Mouse (Mus musculus): ENCODE data around the gene Zfp871.

The Zfp871 gene

DNA sequence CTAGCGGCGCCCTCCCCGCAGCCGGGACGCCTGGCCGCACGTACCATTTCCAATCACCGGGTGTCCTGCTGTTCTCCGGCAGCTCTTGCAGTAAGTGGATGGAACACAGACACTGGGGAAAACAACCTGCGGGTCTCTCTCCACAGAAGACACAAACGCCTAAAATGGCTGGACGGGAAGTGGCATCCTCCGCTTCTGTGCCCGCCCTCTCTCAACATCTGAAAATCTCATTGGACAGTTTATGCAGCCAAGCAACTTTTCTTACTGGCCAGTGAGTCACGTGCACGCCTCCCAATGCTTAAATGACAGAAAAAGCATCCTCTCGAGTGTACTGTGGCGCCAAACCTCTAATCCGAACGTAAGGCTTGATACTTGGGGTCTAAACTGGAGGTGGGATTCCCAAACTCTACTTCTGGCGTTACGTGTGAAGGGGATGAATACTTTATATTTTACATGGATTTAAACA, at the start of gene Zfp871:
TSS of gene Zfp871 (minus strand) at position 194 of the 466 bp plus-strand sequence.
- DNase-seq (ENCODE audit: low read depth), result peak; percentile 92

DNA sequence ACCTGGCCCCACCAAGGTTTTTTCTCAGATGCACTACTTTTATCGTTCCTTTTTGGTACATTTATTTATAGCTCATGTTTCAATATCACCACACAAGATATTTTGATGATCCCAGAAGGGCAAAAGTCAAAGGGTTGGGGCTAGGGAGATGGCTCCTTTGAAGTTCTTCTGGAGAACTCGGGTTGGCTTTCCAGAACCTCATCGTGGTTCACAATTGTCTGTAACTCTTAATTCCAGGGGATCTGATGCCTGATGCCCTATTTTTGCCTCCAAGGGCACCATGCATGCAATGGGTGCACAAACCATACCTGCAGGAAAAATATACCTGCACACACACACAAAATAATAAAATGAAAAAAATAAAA, 42.3 kb upstream of the Zfp871 start:
- DNase-seq (ENCODE audit: low read depth), result no peak

DNA sequence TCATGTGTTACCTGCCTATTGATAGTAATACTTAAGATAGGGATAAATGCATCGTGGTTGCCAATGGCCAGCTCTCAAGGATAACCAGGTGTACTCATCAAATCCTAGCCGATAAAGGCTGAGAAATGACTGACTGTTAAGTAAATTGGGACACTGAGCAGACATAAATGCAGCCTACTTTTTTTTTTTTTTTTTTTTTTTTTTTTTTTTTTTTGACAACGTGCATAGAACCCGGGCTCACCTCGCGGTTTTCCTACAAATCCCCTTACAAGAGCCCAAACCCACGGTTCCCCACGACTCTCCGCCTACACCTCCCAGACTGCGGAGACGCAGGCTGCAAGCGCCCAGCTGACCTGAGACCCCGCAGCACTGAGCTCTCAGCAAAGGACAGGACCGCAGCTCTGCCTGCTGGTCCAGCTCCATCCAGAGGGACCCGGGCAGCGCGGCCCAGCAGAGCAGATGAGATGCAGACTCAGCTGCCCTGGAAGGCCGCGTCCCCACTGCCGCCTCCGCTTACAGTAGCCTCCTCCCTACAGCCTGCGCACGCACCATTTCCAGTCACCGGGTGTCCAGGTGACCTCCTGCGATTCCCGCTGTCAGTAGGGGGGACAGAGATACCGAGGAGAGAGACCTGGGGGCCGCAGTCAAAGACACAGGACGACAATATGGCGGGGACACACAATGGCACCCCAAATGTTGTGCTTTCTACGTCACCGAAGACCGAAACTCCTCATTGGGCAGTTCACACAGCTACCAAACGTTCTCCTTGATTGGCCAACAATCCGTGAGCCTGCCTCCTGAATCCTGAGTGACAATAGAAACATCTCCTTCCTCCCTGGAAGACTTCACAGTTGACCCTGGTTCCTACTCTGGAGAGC, 41.7 kb upstream of the Zfp871 start, which contains the start of gene Zfp799:
TSS of gene Zfp799 (minus strand) at position 722 of the 878 bp plus-strand sequence.
- DNase-seq (ENCODE audit: low read depth), result peak; percentile 81

DNA sequence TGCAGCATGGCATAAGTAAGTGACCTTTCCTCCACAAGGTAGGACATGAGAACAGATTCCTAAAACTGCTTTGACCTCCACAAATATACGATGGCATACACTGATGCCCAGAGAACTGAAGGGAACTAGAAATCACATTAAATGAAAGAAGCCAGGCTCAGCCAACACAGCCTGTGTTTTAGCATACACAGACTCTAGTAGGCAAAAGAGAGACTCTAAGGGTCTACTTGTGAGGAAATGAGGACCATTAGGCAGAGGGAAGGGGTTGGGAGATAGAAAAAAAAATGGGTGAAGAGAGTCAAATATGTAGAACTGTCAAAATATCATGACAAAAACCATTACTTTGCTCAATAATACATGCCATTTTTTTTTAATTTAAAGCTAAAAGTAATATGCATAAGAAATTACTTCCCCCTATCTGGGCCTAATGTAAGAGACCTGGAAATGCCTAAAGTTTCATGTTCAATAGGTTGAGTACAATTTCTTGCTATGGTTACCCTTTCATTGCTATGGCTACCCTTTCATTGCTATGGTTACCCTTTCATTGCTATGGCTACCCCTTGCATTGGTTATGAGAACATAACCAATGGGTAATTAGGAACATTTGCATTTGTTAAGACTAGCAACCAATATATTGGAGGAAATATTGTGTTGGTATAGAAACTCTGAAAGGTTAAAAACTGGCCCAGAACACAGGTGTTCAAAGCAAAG, 28.1 kb upstream of the Zfp871 start:
- no peak for DNase-seq (ENCODE audit: low read depth)

DNA sequence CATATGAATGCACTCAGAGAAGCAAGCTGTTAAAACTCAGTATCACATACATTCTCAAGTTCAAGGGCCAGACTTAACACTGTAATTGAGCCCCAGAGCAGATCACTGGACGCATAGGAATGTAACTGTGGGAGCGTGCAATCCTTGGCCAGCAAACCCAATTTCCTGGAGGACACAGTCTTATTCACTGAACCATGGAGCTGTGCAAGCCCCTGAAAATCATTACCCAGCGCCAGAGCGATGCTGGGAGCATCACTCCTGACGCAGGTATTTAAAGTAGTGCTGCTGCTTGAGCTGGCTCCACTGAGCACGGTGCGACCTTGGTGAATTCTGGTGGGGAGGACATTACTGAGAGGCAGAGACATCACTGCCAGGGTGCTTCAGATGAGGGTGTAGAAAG, 26.0 kb upstream of the Zfp871 start:
- DNase-seq (ENCODE audit: low read depth), result no peak

DNA sequence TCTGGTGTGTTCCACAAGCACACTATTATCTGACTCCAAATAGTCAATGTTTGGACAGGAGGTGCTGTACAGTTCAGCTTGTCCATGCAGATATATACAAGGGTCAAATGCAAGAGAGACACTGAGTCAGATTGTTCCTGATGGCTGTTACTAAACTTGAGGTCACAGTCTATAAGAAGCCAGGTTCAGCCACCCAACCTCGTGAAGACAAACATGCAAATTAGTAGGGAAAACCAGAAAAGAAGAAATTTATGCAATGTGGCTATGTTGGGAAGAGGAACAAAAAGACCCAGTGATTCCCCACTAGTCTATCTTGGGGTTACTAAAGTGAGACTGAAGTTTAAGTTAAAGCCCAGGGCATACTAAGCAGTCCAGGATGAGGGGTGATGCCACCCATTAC, 22.6 kb upstream of the Zfp871 start:
- DNase-seq (ENCODE audit: low read depth), result no peak

DNA sequence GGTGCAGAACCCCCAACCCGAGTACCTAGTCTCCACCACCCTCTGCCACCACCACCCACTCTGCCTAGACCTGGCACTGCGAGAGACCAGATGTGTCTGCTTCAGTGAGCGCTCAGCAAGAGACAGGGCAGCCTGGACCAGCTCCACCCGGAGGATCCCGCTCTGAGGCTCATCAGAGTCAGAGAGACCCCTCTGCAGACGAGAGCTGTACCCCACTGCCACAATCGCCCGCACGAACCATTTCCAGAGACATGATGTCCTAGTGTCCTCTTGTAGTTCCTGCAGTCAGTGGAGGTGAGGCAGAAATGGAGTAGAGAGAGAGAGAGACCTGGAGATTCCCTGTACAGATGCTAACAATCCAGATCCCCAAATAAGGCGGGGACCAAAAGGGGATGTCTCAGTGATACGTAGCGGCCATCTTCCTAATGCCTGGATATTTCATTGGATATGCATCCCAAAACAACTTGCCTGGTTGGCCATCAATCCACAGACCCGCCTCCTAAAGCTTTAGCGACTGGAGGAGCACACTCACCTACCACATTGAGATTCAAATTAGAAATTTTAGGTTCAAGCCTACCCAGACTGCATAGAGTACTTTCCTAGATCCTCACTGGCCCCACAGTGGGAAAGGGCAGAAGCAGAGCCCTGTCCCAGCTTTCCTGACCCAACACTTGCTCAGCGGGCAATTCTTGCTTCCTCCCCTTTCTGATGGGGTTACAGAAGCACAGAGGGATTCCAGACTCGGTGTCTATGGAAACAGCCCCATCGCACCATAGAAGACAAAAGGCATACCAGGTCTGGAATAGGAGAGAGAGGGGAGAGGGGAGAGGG, 21.7 kb upstream of the Zfp871 start, which contains the start of gene Zfp811:
TSS of gene Zfp811 (minus strand) at position 388 of the 831 bp plus-strand sequence.
- no peak for DNase-seq (ENCODE audit: low read depth)

DNA sequence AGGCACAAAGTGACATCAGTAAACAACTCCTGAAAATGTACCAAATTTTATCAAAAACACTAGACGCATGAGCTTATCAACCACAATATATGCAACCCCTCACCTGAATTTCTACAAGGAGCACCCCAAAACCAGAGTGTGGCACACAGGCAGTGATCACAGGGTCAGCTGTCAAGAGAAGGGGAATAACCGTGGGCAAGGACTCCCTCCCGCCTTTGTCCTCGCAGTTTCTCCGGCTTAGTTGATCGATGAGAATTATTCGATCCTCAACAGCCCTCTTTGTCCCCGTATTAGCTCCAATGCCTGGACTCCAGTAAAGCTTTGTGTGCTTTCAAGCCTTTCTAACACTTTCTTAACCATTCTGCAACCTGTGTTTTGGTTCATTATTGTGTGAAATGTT, 20.8 kb upstream of the Zfp871 start:
- DNase-seq (ENCODE audit: low read depth), result no peak

DNA sequence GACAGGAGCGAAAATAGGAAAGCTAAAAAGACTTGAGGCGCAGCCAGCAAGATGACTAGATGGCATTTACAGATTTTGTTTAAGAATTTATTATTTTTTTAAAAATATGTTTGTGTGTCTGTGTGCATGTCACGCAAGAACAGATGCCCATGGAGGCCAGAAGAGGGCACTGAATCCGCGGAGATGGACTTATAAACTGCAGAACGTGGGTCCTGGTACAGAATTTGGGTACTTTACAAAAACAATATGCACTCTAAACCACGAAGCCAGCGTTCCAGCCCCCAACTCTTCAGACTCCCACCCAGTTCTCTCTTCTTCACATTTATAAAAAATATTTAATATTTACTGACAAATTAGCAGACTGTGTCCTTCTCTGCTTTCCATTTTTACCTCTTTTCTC, 1.2 kb upstream of the Zfp871 start:
- DNase-seq (ENCODE audit: low read depth), result no peak

DNA sequence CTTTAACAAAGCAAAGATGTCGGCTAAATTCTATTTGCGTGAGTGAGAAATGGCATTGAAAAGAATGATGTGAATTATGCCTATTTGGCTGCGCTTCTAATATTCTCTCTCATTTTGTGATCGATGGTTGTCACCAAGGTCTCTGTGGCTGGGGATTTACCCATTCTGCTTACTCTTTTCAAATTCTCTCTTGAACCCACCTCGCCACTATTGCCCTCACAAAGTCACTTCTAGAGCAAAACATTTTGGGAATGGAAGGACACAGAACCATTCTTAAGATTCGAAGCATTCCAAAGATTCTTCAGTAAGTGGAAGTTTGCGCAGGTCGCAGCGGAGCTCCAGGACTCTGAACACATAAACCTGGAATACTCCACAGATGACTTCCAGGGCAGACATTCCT, 489 bp upstream of the Zfp871 start:
- DNase-seq (ENCODE audit: low read depth), result no peak

DNA sequence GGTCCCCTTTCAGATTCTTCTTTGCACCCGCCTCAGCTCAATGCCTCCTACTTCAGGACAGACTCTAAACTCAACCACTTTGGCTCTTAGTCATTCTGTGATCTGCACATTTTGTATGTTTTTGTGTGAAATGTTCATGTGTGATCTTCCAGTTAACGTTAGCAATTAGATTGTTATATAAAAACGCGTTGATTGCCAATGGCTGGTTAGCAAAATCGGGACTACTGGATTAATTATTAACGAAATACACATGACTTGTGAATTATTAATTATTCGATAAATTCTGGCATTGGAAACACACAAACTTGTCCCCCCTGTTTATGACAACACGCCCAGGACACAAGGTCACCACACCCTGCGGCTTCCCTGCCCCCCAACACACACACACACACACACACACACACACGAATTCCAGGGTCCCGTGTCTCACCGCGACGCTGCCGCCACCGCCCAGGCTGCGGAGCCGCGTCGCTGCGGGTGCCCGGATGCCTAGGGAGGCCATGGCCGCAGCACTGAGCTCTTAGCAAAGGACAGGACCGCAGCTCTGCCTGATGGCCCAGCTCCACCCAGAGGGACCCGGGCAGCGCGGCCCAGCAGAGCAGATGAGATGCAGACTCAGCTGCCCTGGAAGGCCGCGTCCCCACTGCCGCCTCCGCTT, 522 bp downstream of the Zfp871 start:
- no peak for DNase-seq (ENCODE audit: low read depth)

DNA sequence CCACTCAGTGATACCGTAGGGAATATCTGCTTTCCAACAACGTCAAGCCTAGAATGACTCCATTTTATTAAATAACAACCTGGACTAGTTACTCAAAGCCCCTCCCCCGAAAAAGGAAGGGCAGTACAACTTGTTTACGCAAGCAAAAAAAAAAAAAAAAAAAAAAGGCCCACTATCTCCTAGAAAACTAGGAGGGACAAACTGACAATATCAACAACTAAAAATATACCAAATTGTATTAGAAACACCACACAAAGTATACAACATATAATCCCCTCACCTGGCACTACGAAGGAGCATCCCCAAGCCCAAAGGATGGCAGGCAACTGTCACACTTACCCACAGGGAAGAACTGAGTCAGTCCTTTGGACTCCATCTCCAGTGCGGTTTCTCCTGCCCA, 1.1 kb downstream of the Zfp871 start:
- no peak for DNase-seq (ENCODE audit: low read depth)

DNA sequence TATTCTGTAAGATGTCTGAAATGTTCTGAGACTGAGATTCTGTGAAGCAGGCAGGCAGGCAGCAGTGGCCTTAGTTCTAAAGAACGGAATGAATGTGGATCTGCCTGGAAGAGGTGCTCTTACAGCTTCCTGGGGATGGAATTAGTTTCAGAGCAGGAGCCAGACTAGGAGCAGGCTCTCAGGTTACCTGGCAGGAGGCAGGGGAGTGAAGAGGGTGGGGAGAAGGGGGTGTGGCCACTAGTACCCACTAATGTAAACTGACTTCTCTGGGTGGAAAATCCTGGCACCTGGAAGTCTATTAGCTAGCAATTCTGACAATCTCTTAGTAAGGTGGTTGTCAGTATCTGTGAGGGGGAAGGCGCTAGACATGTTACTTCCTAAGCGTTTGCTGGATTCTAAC, 2.4 kb downstream of the Zfp871 start:
- no peak for DNase-seq (ENCODE audit: low read depth)

DNA sequence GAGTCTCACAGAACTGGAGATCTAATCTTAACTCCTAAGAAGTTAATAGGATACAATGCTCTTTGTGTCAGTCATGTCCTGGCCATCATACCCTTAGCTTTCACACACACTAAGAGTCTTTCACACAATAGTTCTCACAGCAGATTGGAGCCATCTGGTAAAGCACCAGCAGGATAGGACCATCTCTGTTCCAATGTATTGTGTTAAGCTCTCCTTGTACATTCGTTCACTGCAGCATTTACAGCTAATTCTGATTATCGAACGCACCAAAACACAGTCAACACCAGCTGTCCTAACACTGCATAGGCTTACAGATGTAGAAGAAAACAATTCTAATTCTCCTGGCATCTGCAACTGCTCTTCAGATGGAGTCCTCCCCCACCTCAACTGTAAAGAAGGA, 10.5 kb downstream of the Zfp871 start:
- no peak for DNase-seq (ENCODE audit: low read depth)

DNA sequence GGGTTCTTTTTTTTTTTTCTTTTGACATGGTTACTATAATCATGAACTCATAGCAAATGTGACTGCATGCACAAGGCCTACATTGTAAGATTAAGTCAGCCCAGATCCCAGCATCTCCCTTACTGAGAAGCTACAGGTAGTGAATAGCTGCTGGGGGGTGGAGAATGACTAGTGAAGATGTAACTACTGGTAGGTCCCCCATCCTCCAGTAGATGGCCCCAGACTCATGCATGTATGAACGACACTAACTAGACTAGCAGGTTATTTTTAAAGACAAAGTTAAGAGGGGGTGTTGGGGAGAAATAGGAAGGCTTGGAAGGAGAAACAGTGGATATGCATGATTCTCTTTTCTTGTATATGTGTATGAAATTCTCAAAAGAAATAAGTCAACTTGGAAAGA, 16.9 kb downstream of the Zfp871 start:
- DNase-seq (ENCODE audit: low read depth), result peak; percentile 48

DNA sequence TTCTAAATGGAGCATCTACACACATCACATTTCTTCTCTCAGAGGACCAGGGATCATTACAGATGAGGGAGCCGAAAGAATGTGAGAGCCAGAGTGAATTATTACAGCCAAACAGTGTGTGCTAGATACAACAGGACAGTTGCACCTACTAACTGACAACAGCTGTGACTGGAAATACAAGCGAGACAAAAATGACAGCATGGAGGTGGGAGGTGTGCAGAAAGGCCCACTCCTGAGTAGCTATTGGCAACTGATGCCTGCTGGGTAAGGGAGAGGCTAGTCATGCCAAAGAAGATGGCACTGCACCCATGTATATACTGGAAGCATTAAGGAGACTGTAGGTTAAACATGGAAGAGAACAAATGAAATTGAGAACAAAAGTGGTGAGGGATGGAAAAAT, 21.7 kb downstream of the Zfp871 start:
- DNase-seq (ENCODE audit: low read depth), result no peak

DNA sequence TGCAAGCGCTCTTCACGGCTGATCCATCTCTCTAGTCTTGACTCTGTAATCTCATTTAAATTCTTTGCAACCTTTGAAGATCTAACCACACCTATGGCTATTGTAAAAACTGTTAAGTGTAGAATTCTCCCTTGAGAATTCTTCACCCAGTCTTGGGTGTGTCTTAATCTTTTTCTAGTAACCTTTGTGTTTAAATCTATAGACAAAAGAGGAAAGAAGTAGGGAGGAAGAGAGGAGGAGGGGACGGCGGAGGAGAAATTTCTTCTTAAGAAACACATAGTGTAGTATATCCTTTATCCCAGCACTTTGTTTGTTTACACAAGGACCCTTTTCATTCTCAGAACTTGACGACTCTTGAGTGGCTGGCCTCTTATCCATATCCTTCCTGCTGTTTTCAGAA, 30.8 kb downstream of the Zfp871 start:
- DNase-seq (ENCODE audit: low read depth), result no peak

DNA sequence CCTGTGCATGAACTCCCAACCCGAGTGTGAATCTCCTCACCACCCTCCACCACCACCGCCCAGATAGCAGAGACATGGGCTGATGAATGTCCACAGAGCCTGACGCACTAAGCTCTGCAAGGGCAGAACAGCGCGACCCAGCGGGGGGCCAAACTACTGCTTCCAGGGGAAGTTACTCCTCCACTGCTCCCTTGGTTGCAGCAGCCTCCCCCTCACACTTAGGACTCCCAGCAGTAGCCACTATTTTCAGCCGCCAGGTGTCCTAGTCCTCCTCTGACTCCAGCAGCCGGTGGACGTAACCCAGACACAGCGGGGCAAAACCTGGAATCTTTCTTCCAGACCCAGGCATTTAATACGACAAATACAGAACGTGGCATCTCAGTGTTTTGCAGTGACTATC, 34.5 kb downstream of the Zfp871 start:
- DNase-seq (ENCODE audit: low read depth), result no peak

DNA sequence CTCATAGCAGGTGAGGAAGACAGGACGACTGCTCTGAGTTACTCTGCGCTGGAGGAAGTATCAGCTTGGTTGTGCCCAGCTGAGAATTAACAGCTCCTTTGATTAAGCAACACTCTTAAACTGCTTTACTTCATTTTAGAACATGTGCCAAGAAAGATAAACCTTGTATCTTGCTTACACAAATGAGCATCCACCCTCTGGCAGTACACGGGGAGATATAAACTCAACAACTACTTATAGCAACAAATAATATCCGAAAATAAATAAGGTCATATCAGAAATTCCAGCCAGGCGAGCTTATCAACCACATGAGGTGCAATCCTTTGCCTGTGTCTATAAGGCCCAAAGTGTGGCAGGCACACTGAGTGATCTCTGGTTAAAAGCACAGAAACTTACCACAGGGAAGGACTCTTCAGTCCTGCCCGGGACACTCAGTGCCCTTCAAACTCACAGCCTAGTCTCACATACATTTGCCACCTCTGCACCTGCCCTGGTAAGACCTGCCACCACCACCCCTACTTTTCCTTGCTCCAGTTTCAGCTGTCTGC, 35.2 kb downstream of the Zfp871 start:
- DNase-seq (ENCODE audit: low read depth), result no peak

DNA sequence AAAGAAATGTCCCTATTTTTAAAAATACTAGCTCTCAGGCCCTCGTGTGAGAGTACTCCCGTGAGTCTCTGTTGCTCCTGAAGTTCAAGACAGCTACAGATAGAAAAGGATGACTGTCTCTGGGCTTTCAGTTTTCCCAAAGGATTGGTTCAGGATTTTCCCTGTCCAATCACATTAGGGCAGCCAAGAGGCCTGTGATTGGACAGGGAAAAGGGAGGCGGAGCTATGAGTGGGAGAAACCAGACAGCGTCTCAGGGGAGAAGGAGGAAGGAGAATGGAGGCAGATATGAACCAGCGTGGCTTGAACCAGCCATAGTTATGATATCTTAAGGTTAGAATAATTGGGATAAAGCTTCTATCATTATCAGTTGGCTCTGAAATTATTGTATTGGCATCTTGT, 37.5 kb downstream of the Zfp871 start:
- no peak for DNase-seq (ENCODE audit: low read depth)

DNA sequence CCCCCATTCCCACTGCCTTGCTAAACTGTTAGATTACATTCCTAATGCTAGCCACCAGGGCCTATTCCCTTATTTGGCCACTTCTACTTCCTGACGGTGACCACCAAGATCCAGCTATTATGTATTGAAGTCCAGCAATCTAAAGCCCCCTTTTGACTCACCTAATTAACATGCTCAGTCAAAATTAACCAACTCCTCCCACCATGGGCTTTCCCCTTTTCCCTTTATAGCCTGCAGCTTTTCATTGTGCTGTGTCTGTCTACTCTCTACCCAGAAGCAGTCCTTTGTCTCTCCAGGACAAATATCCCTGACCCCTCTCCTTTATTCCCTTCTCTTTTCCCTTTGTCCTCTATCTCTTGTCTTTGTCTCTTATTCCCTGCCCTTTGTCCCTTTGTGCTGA, 47.0 kb downstream of the Zfp871 start:
- DNase-seq (ENCODE audit: low read depth), result no peak

DNA sequence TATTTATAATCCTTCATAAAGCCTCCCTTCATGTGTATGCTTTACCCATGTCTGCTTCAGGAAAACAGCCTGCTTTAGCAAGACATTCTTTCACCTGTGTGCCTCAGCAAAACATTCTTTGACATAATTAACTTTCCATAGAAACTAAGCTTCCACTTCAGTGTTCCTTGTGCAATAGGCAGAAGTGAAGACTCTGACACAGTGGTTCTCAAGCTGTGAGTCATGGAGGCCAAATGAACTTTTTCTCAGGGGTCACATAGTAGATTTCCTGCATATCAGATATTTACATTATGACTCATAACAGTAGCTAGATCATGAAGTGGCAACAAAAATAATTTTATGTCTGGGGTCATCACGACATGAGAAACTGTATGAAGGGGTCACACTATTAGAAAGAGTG, 49.7 kb downstream of the Zfp871 start:
- no peak for DNase-seq (ENCODE audit: low read depth)
